Mouse (Mus musculus) heart, adult 2 months (tissue): ENCODE data around the gene Tshz2. TPM values are rescaled to one million over a fixed set of nuclear protein-coding genes. Genes with fewer than 3 reads are reported as not detected.
A peak's percentile ranks its signal among the peaks of the same experiment; 100 is the strongest.

Source experiments
- DNase-seq, 2 experiments: peaks; one replicate each; pipeline ENCODE4 v3.0.0; 2021
- H3K27ac ChIP-seq: fragments of 200-600 bp; 2 replicates; pipeline ENCODE4 v1.8.1; 2022
- H3K27me3 ChIP-seq: fragments of 200-500 bp; 2 replicates; pipeline ENCODE4 v1.6.1; 2012; ENCODE audit warnings: mild to moderate bottlenecking, low read length, inconsistent platforms, mixed read lengths; ENCODE audit not compliant: control insufficient read depth, insufficient read depth
- H3K36me3 ChIP-seq: fragments of 200-500 bp; 2 replicates; pipeline ENCODE4 v1.6.1; 2012; ENCODE audit warnings: low read length, inconsistent platforms; ENCODE audit not compliant: control insufficient read depth, insufficient read depth
- H3K4me1 ChIP-seq: fragments of 200-500 bp; 2 replicates; pipeline ENCODE4 v1.6.1; 2011; ENCODE audit warnings: low read length; ENCODE audit not compliant: control insufficient read depth, insufficient read depth
- H3K4me3 ChIP-seq: fragments of 200-600 bp; 2 replicates; pipeline ENCODE4 v1.8.1; 2022
- H3K79me2 ChIP-seq: fragments of 200-500 bp; replicated peaks from 2 replicates; pipeline ENCODE4 v1.6.1; 2012; ENCODE audit warnings: mild to moderate bottlenecking, inconsistent platforms, low read length, moderate library complexity, mixed read lengths; ENCODE audit not compliant: control insufficient read depth, insufficient read depth
- H3K9ac ChIP-seq: fragments of 200-500 bp; 2 replicates; pipeline ENCODE4 v1.6.1; 2012; ENCODE audit warnings: low read depth, mild to moderate bottlenecking, control low read depth, inconsistent platforms, low read length, mixed read lengths
- CTCF ChIP-seq: fragments of 200-600 bp; IDR thresholded peaks from 2 replicates; pipeline ENCODE4 v1.8.1; 2022; ENCODE audit warnings: antibody characterized with exemption, mild to moderate bottlenecking, moderate library complexity
- EP300 ChIP-seq: fragments of 200-500 bp; IDR thresholded peaks from 2 replicates; pipeline ENCODE4 v1.6.1; 2011; ENCODE audit warnings: low read depth, low read length, control low read depth; ENCODE audit not compliant: insufficient read depth
- POLR2A ChIP-seq: fragments of 200-500 bp; IDR thresholded peaks from 2 replicates; pipeline ENCODE4 v1.6.1; 2011; ENCODE audit warnings: mild to moderate bottlenecking, low read depth, low read length, control low read depth; ENCODE audit not compliant: insufficient read depth
- WGBS: fragments of 180-500 bp; shearing (Covaris S2); methylation state at CpG from one replicate; pipeline ENCODE4 v1.1.7; 2018; 5-methylcytosine and 5-hydroxymethylcytosine counted together
- intact Hi-C: fragments of 180-260 bp; cut with DNase I; formaldehyde crosslinking; loops from one replicate; pipeline ENCODE4 v1.15.1; 2025
- polyA plus RNA-seq: library from polyadenylated mRNA; depleted of rRNA; stranded (reverse); fragments of >200 nt; gene quantifications from 2 replicates; pipeline ENCODE4 v1.2.3, GENCODE M21; 2012
- total RNA-seq, 2 experiments: library from RNA; stranded (reverse); gene quantifications; 2 replicates each; pipeline ENCODE4 v1.2.3; 2021

Gene Tshz2
- total and polyA plus RNA-seq, 3 experiments = 8.2 to 12.9 (median 12.1) TPM

GRCm38 (mm10) chr2:169649262-169649885 lies 16.6 kb downstream of the Tshz2 start:
- Histone ChIP-seq H3K4me3 (no peak overlapping the region), H3K9ac (no peak overlapping the region), H3K27me3 (no peaks in the 10 kb centered on the region), H3K4me1 (no peaks in the 10 kb centered on the region), H3K36me3 (no peaks in the 10 kb centered on the region), H3K27ac (no peak overlapping the region), H3K79me2 (no peaks in the 10 kb centered on the region; the same call in 1 of the 2 replicates)
- intact Hi-C loops = no loop called here
- WGBS = 48% methylated on average over 7 of the region's 7 CpGs
- TF ChIP-seq POLR2A (no peak), EP300 (no peak), CTCF (no peak)
- DNase-seq = no peak

- Histone ChIP-seq H3K4me1 (no peaks in the 10 kb centered on the region), H3K9ac (no peak overlapping the region), H3K27me3 (no peaks in the 10 kb centered on the region), H3K4me3 (no peak overlapping the region), H3K27ac (no peak overlapping the region), H3K79me2 (no peaks in the 10 kb centered on the region; the same call in 1 of the 2 replicates), H3K36me3 (no peaks in the 10 kb centered on the region)
- WGBS = 79% methylated on average over 1 of the region's 1 CpGs
- intact Hi-C loops = no loop called here
- no peak for DNase-seq
- TF ChIP-seq POLR2A = no peak
- TF ChIP-seq CTCF = no peak
- TF ChIP-seq EP300 = no peak
These were observed 20.5 kb downstream of the Tshz2 start for GRCm38 (mm10) chr2:169653282-169653681.

GRCm38 (mm10) chr2:169663792-169664191 lies 31.0 kb downstream of the Tshz2 start:
- Histone ChIP-seq H3K36me3 (no peaks in the 10 kb centered on the region), H3K4me3 (0 out of 2 replicates have a peak overlapping the region, but pooled peaks have one; percentile 11), H3K79me2 (no peaks in the 10 kb centered on the region), H3K9ac (peak overlapping the region; percentile 11), H3K27me3 (no peaks in the 10 kb centered on the region), H3K27ac (peak overlapping the region; percentile 78), H3K4me1 (peaks cover 17% of the 10 kb centered on the region)
- intact Hi-C loops = loop anchor here (2.0 kb wide), 1 partner anchor 29 kb away; no protein-coding TSS in a partner anchor
- no peak for TF ChIP-seq EP300
- no peak for TF ChIP-seq CTCF
- TF ChIP-seq POLR2A = no peak
- 36% methylated on average over 8 of the region's 8 CpGs for WGBS
- no peak for DNase-seq

- H3K27me3 ChIP-seq = no peaks in the 10 kb centered on the region
- TF ChIP-seq POLR2A (no peak), CTCF (no peak), EP300 (no peak)
These were observed 38.5 kb downstream of the Tshz2 start for GRCm38 (mm10) chr2:169671264-169671663.

GRCm38 (mm10) chr2:169673786-169674185 lies 41.0 kb downstream of the Tshz2 start:
- Histone ChIP-seq H3K4me1 (peaks cover 17% of the 10 kb centered on the region), H3K9ac (no peak overlapping the region), H3K27me3 (no peaks in the 10 kb centered on the region), H3K4me3 (no peak overlapping the region), H3K79me2 (no peaks in the 10 kb centered on the region), H3K36me3 (peaks cover 2% of the 10 kb centered on the region; the same call in 1 of the 2 replicates), H3K27ac (peak overlapping the region; percentile 32)
- WGBS = 76% methylated on average over 6 of the region's 6 CpGs
- intact Hi-C loops = no loop called here
- TF ChIP-seq CTCF (no peak), EP300 (no peak), POLR2A (no peak)
- DNase-seq = no peak

More at GRCm38 (mm10) chr2:169671264-169671663, 38.5 kb downstream of the Tshz2 start:
- intact Hi-C loops = no loop called here
- WGBS = 74% methylated on average over 7 of the region's 7 CpGs
- H3K4me1 ChIP-seq = peaks cover 24% of the 10 kb centered on the region
- H3K27ac ChIP-seq = no peak overlapping the region; the same call in 1 of the 2 replicates
- no peak for DNase-seq
- no peak overlapping the region for H3K4me3 ChIP-seq
- H3K36me3 ChIP-seq = peaks cover 2% of the 10 kb centered on the region; the same call in 1 of the 2 replicates
- no peaks in the 10 kb centered on the region for H3K79me2 ChIP-seq
- H3K9ac ChIP-seq = no peak overlapping the region

- Histone ChIP-seq H3K27ac (peak overlapping the region; percentile 32), H3K79me2 (no peaks in the 10 kb centered on the region), H3K27me3 (no peaks in the 10 kb centered on the region), H3K4me3 (no peak overlapping the region), H3K36me3 (peaks cover 2% of the 10 kb centered on the region; the same call in 1 of the 2 replicates), H3K9ac (no peak overlapping the region), H3K4me1 (peaks cover 14% of the 10 kb centered on the region)
- intact Hi-C loops = no loop called here
- 45% methylated on average over 5 of the region's 5 CpGs for WGBS
- TF ChIP-seq CTCF (no peak), EP300 (no peak), POLR2A (no peak)
- no peak for DNase-seq
These were observed 41.4 kb downstream of the Tshz2 start for GRCm38 (mm10) chr2:169674209-169674608.
